Mouse (Mus musculus) heart, embryonic 12.5 days (tissue): ENCODE results near the gene Emp2. TPM values are rescaled to one million over a fixed set of nuclear protein-coding genes. Genes with fewer than 3 reads are reported as not detected.

Experiments
- ATAC-seq: fragments of 200-750 bp; cut with Nextera tagmentation; 2 replicates; pipeline ENCODE4 v1.8.0; 2017; ENCODE audit warnings: moderate TSS enrichment, moderate library complexity; ENCODE audit not compliant: insufficient number of reproducible peaks, low FRiP score
- H3K27ac ChIP-seq: fragments of 300-500 bp; sonication (generic); 2 replicates; pipeline ENCODE4 v1.5.1; 2016; ENCODE audit warnings: mild to moderate bottlenecking, moderate library complexity; ENCODE audit not compliant: poor library complexity, severe bottlenecking
- H3K27me3 ChIP-seq: fragments of 300-500 bp; sonication (generic); replicated peaks from 2 replicates; pipeline ENCODE4 v1.6.1; 2016; ENCODE audit warnings: mild to moderate bottlenecking, moderate library complexity
- H3K36me3 ChIP-seq: fragments of 300-500 bp; sonication (generic); 2 replicates; pipeline ENCODE4 v1.6.1; 2016; ENCODE audit warnings: mild to moderate bottlenecking, moderate library complexity
- H3K4me1 ChIP-seq: fragments of 300-500 bp; sonication (generic); replicated peaks from 2 replicates; pipeline ENCODE4 v1.6.1; 2016; ENCODE audit warnings: mild to moderate bottlenecking
- H3K4me2 ChIP-seq: fragments of 300-500 bp; sonication (generic); 2 replicates; pipeline ENCODE4 v1.6.1; 2016; ENCODE audit warnings: mild to moderate bottlenecking, moderate library complexity
- H3K4me3 ChIP-seq: fragments of 300-500 bp; sonication (generic); 2 replicates; pipeline ENCODE4 v1.5.1; 2016; ENCODE audit warnings: mild to moderate bottlenecking
- H3K9ac ChIP-seq: fragments of 300-500 bp; sonication (generic); 2 replicates; pipeline ENCODE4 v1.6.1; 2016; ENCODE audit warnings: mild to moderate bottlenecking, moderate library complexity
- H3K9me3 ChIP-seq: fragments of 300-500 bp; sonication (generic); replicated peaks from 2 replicates; pipeline ENCODE4 v1.6.1; 2016; ENCODE audit warnings: mild to moderate bottlenecking, moderate library complexity
- WGBS: fragments of 180-500 bp; shearing (Covaris S2); methylation state at CpG from one replicate; pipeline ENCODE4 v1.1.7; 2016; 5-methylcytosine and 5-hydroxymethylcytosine counted together
- polyA plus RNA-seq: library from polyadenylated mRNA; unstranded; fragments of >200 nt; fragmentation: Nextera tagmentation; extraction: Ambion mirVana; gene quantifications from 2 replicates; pipeline ENCODE4 v1.2.1, GENCODE M21; 2016

Emp2 gene
- 24.2 and 25.4 TPM in 2 replicates for polyA plus RNA-seq

GRCm38 (mm10) chr16:10313646-10314088 lies at the start of gene Emp2:
Emp2 (minus strand) TSS chr16:10313968.
- Histone ChIP-seq H3K4me1 (peaks cover 32% of the 10 kb centered on the region), H3K4me2 (peak within 1 kb of the TSS; percentile 80), H3K4me3 (peak within 1 kb of the TSS; percentile 78), H3K27me3 (peaks cover 7% of the 10 kb centered on the region; the same call in 1 of the 2 replicates), H3K9me3 (no peaks in the 10 kb centered on the region), H3K27ac (peak within 1 kb of the TSS; percentile 17; the same call in 1 of the 2 replicates), H3K36me3 (no peaks in the 10 kb centered on the region), H3K9ac (peak within 1 kb of the TSS; percentile 86)
- ATAC-seq, result peak; percentile 82
- WGBS, result 1% methylated on average over 23 of the region's 40 CpGs

- 47% methylated on average over 1 of the region's 1 CpGs for WGBS
- no peaks in the 10 kb centered on the region for H3K9me3 ChIP-seq
- H3K27ac ChIP-seq, result no peak overlapping the region
- peaks cover 9% of the 10 kb centered on the region for H3K4me1 ChIP-seq
- no peaks in the 10 kb centered on the region for H3K36me3 ChIP-seq
- no peak overlapping the region for H3K4me3 ChIP-seq
- H3K9ac ChIP-seq, result no peak overlapping the region
- H3K4me2 ChIP-seq, result no peak overlapping the region
- ATAC-seq, result no peak
- peaks cover 8% of the 10 kb centered on the region; the same call in 1 of the 2 replicates for H3K27me3 ChIP-seq
Observed at GRCm38 (mm10) chr16:10363061-10363460, 49.3 kb upstream of the Emp2 start.

- H3K4me1 ChIP-seq, result peaks cover 18% of the 10 kb centered on the region
- no peak overlapping the region for H3K4me3 ChIP-seq
- no peaks in the 10 kb centered on the region for H3K36me3 ChIP-seq
- H3K27me3 ChIP-seq, result peaks cover 8% of the 10 kb centered on the region; the same call in 1 of the 2 replicates
- H3K27ac ChIP-seq, result no peak overlapping the region
- H3K9ac ChIP-seq, result no peak overlapping the region
- WGBS, result 79% methylated on average over 6 of the region's 6 CpGs
- no peaks in the 10 kb centered on the region for H3K9me3 ChIP-seq
- H3K4me2 ChIP-seq, result no peak overlapping the region
- no peak for ATAC-seq
Observed at GRCm38 (mm10) chr16:10359241-10359640, 45.5 kb upstream of the Emp2 start.

- peaks cover 8% of the 10 kb centered on the region; the same call in 1 of the 2 replicates for H3K27me3 ChIP-seq
- H3K4me2 ChIP-seq, result peak overlapping the region; percentile 63
- 0 out of 2 replicates have a peak overlapping the region, but pooled peaks have one; percentile 22 for H3K9ac ChIP-seq
- ATAC-seq, result peak; percentile 92
- no peaks in the 10 kb centered on the region for H3K9me3 ChIP-seq
- H3K4me3 ChIP-seq, result peak overlapping the region; percentile 29
- 17% methylated on average over 30 of the region's 30 CpGs for WGBS
- H3K4me1 ChIP-seq, result peaks cover 18% of the 10 kb centered on the region
- H3K27ac ChIP-seq, result no peak overlapping the region
- no peaks in the 10 kb centered on the region for H3K36me3 ChIP-seq
Observed at GRCm38 (mm10) chr16:10358010-10358934, 44.5 kb upstream of the Emp2 start.

GRCm38 (mm10) chr16:10355004-10355403 lies 41.2 kb upstream of the Emp2 start:
- Histone ChIP-seq H3K27me3 (peaks cover 3% of the 10 kb centered on the region; the same call in 1 of the 2 replicates), H3K4me2 (no peak overlapping the region), H3K27ac (peak overlapping the region; percentile 21; the same call in 1 of the 2 replicates), H3K9me3 (no peaks in the 10 kb centered on the region), H3K4me3 (no peak overlapping the region), H3K9ac (no peak overlapping the region), H3K4me1 (peaks cover 29% of the 10 kb centered on the region), H3K36me3 (no peaks in the 10 kb centered on the region)
- ATAC-seq, result no peak

GRCm38 (mm10) chr16:10351050-10351636 lies 37.4 kb upstream of the Emp2 start:
- H3K4me2 ChIP-seq, result peak overlapping the region; percentile 28
- H3K36me3 ChIP-seq, result no peaks in the 10 kb centered on the region
- H3K27me3 ChIP-seq, result no peaks in the 10 kb centered on the region
- H3K9me3 ChIP-seq, result no peaks in the 10 kb centered on the region
- H3K9ac ChIP-seq, result no peak overlapping the region
- H3K27ac ChIP-seq, result no peak overlapping the region
- WGBS, result 36% methylated on average over 9 of the region's 9 CpGs
- no peak overlapping the region for H3K4me3 ChIP-seq
- no peak for ATAC-seq
- peaks cover 34% of the 10 kb centered on the region for H3K4me1 ChIP-seq

GRCm38 (mm10) chr16:10349876-10350275 lies 36.1 kb upstream of the Emp2 start:
- Histone ChIP-seq H3K9ac (no peak overlapping the region), H3K27ac (peak overlapping the region; percentile 50), H3K4me2 (0 out of 2 replicates have a peak overlapping the region, but pooled peaks have one; percentile 6), H3K9me3 (no peaks in the 10 kb centered on the region), H3K4me3 (no peak overlapping the region), H3K4me1 (peaks cover 26% of the 10 kb centered on the region), H3K36me3 (no peaks in the 10 kb centered on the region), H3K27me3 (no peaks in the 10 kb centered on the region)
- no peak for ATAC-seq
- 72% methylated on average over 10 of the region's 10 CpGs for WGBS

GRCm38 (mm10) chr16:10349436-10349835 lies 35.7 kb upstream of the Emp2 start:
- Histone ChIP-seq H3K27ac (peak overlapping the region; percentile 50), H3K4me2 (0 out of 2 replicates have a peak overlapping the region, but pooled peaks have one; percentile 6), H3K4me3 (no peak overlapping the region), H3K9ac (no peak overlapping the region), H3K9me3 (no peaks in the 10 kb centered on the region), H3K27me3 (no peaks in the 10 kb centered on the region), H3K36me3 (no peaks in the 10 kb centered on the region), H3K4me1 (peaks cover 22% of the 10 kb centered on the region)
- ATAC-seq, result no peak
- WGBS, result 48% methylated on average over 5 of the region's 5 CpGs

- no peaks in the 10 kb centered on the region for H3K27me3 ChIP-seq
- no peak for ATAC-seq
- H3K36me3 ChIP-seq, result no peaks in the 10 kb centered on the region
- H3K9ac ChIP-seq, result no peak overlapping the region
- WGBS, result 77% methylated on average over 7 of the region's 7 CpGs
- H3K4me3 ChIP-seq, result no peak overlapping the region
- H3K27ac ChIP-seq, result no peak overlapping the region
- peaks cover 22% of the 10 kb centered on the region for H3K4me1 ChIP-seq
- H3K9me3 ChIP-seq, result no peaks in the 10 kb centered on the region
- H3K4me2 ChIP-seq, result no peak overlapping the region
Observed at GRCm38 (mm10) chr16:10347551-10347950, 33.8 kb upstream of the Emp2 start.

GRCm38 (mm10) chr16:10341110-10341509 lies 27.3 kb upstream of the Emp2 start:
- no peak overlapping the region for H3K4me2 ChIP-seq
- H3K27me3 ChIP-seq, result no peaks in the 10 kb centered on the region
- peaks cover 4% of the 10 kb centered on the region; the same call in 1 of the 2 replicates for H3K9me3 ChIP-seq
- no peak overlapping the region for H3K27ac ChIP-seq
- no peak overlapping the region for H3K9ac ChIP-seq
- no peak for ATAC-seq
- H3K4me3 ChIP-seq, result no peak overlapping the region
- WGBS, result 67% methylated on average over 4 of the region's 4 CpGs
- no peaks in the 10 kb centered on the region for H3K36me3 ChIP-seq
- H3K4me1 ChIP-seq, result peaks cover 20% of the 10 kb centered on the region

- Histone ChIP-seq H3K4me2 (no peak overlapping the region), H3K36me3 (no peaks in the 10 kb centered on the region), H3K27ac (no peak overlapping the region), H3K27me3 (no peaks in the 10 kb centered on the region), H3K9ac (no peak overlapping the region), H3K4me3 (no peak overlapping the region), H3K4me1 (peaks cover 20% of the 10 kb centered on the region), H3K9me3 (peaks cover 4% of the 10 kb centered on the region; the same call in 1 of the 2 replicates)
- 88% methylated on average over 10 of the region's 10 CpGs for WGBS
- ATAC-seq, result no peak
Observed at GRCm38 (mm10) chr16:10339930-10340329, 26.2 kb upstream of the Emp2 start.
